Comparison of ENCODE assay signal across 22 mouse cellular contexts in genomic region chr8:34438771-34439170, GRCm38 (mm10).
DNase-seq lines count a peak whose midpoint lies in the region; ATAC-seq and TF ChIP-seq lines count a peak whose summit lies in the region.
"Had no signal": no experiment of that assay in that cellular context is flagged by ENCODE, and none has a peak within 500 bp of the region (broad histone marks: within the 10 kb centered on the region; RNA-seq: fewer than 3 reads in every experiment).

No protein-coding gene starts in this region.

- H3K9me3 ChIP-seq in liver, embryonic 12.5 days (replicated peaks), result no peaks in the 10 kb centered on the region
- H3K9me3 ChIP-seq in hindbrain, postnatal 0 days (ENCODE audit: low read length), result no peaks in the 10 kb centered on the region
- H3K9me3 ChIP-seq: embryonic facial prominence, embryonic 13.5 days; embryonic facial prominence, embryonic 15.5 days; forebrain, embryonic 10.5 days; forebrain, embryonic 13.5 days had no signal

- H3K4me1 ChIP-seq in kidney, adult 2 months (ENCODE audit: control insufficient read depth, insufficient read depth, low read length), result peaks cover 12% of the 10 kb centered on the region; the same call in 1 of the 2 replicates
- H3K4me1 ChIP-seq in liver, adult 2 months (ENCODE audit: control insufficient read depth, insufficient read depth, low read length), result peaks cover 19% of the 10 kb centered on the region
- no peaks in the 10 kb centered on the region for H3K4me1 ChIP-seq in liver, embryonic 12.5 days
- H3K4me1 ChIP-seq in hindbrain, postnatal 0 days (ENCODE audit: insufficient read depth, low read length), result no peaks in the 10 kb centered on the region
- H3K4me1 ChIP-seq: embryonic facial prominence, embryonic 13.5 days; embryonic facial prominence, embryonic 15.5 days; forebrain, embryonic 10.5 days had no signal

- H3K27me3 ChIP-seq in kidney, adult 2 months (replicated peaks; ENCODE audit: control insufficient read depth, insufficient read depth, low read length), result no peaks in the 10 kb centered on the region; the same call in 1 of the 2 replicates
- no peaks in the 10 kb centered on the region for H3K27me3 ChIP-seq in liver, adult 2 months (ENCODE audit: control insufficient read depth, insufficient read depth, low read length)
- no peaks in the 10 kb centered on the region for H3K27me3 ChIP-seq in liver, embryonic 12.5 days (replicated peaks)
- H3K27me3 ChIP-seq in hindbrain, postnatal 0 days (ENCODE audit: insufficient read depth, low read length), result no peaks in the 10 kb centered on the region
- H3K27me3 ChIP-seq: embryonic facial prominence, embryonic 13.5 days; embryonic facial prominence, embryonic 15.5 days; forebrain, embryonic 13.5 days had no signal

- peak; percentile 9 for DNase-seq in kidney, adult 2 months
- no peak for DNase-seq in kidney, adult 8-10 months
- DNase-seq in liver, adult 2 months (ENCODE audit: extremely low read depth, low read depth, low spot score), result peak; percentile 93
- peak; percentile 34 for DNase-seq in yolk sac, embryonic 10.5 days (ENCODE audit: low spot score)
- DNase-seq in hindbrain, postnatal 0 days (ENCODE audit: low spot score), result no peak
- DNase-seq: adrenal gland, adult 2 months; adrenal gland, postnatal 10 days; adrenal gland, postnatal 25 days; cerebellum, adult 11 months; cerebellum, adult 18-20 months; cerebellum, adult 8-10 months; cerebellum, adult 9-11 months; cerebellum, postnatal 14 days; cerebellum, postnatal 36 days; embryo, embryonic 11 days had no signal

- no peak overlapping the region for H3K4me2 ChIP-seq in liver, embryonic 12.5 days
- H3K4me2 ChIP-seq in hindbrain, postnatal 0 days (ENCODE audit: low read depth, low read length), result no peak overlapping the region
- H3K4me2 ChIP-seq: embryonic facial prominence, embryonic 13.5 days; embryonic facial prominence, embryonic 15.5 days; forebrain, embryonic 13.5 days had no signal

- ATAC-seq in liver, embryonic 12.5 days, result no peak
- no peak for ATAC-seq in hindbrain, postnatal 0 days
- ATAC-seq: forebrain, embryonic 13.5 days; forebrain, embryonic 16.5 days had no signal

- no peak for TF ChIP-seq POLR2A in kidney, adult 2 months (IDR thresholded peaks at IDR 0.05; ENCODE audit: low read depth, low read length)
- no peak for TF ChIP-seq POLR2A in liver, adult 2 months (IDR thresholded peaks at IDR 0.05; ENCODE audit: extremely low read depth, insufficient read depth, low read length)

- TF ChIP-seq CTCF in kidney, adult 2 months (conservative IDR thresholded peaks at IDR 0.05; ENCODE audit: insufficient read depth, insufficient read length, low read depth, low read length), result no peak
- no peak for TF ChIP-seq CTCF in liver, adult 2 months (IDR thresholded peaks at IDR 0.05; ENCODE audit: low read depth, low read length)
- no peak for TF ChIP-seq CTCF in hindbrain, postnatal 0 days (IDR thresholded peaks at IDR 0.05; ENCODE audit: low read depth)

- H3K9ac ChIP-seq in liver, adult 2 months (ENCODE audit: low read depth, low read length), result no peak overlapping the region
- no peak overlapping the region for H3K9ac ChIP-seq in liver, embryonic 12.5 days
- H3K9ac ChIP-seq in hindbrain, postnatal 0 days (replicated peaks; ENCODE audit: low read length), result no peak overlapping the region
- H3K9ac ChIP-seq: embryonic facial prominence, embryonic 13.5 days; embryonic facial prominence, embryonic 15.5 days; forebrain, embryonic 13.5 days had no signal

- H3K36me3 ChIP-seq in kidney, adult 2 months (ENCODE audit: control insufficient read depth, insufficient read depth, low read length), result no peaks in the 10 kb centered on the region
- H3K36me3 ChIP-seq in liver, adult 2 months (ENCODE audit: control insufficient read depth, insufficient read depth, low read length), result no peaks in the 10 kb centered on the region
- H3K36me3 ChIP-seq in liver, embryonic 12.5 days, result no peaks in the 10 kb centered on the region
- H3K36me3 ChIP-seq in hindbrain, postnatal 0 days (ENCODE audit: insufficient read depth, low read length), result no peaks in the 10 kb centered on the region
- H3K36me3 ChIP-seq: embryonic facial prominence, embryonic 13.5 days; embryonic facial prominence, embryonic 15.5 days; forebrain, embryonic 10.5 days had no signal

- H3K79me2 ChIP-seq in liver, adult 2 months (ENCODE audit: control insufficient read depth, insufficient read depth, low read length), result peaks cover 2% of the 10 kb centered on the region; the same call in 1 of the 2 replicates

- 62% methylated on average over 2 of the region's 2 CpGs for WGBS in kidney, adult 2 months
- 23% methylated on average over 2 of the region's 2 CpGs for WGBS in liver, adult 2 months
- 69% methylated on average over 2 of the region's 2 CpGs for WGBS in liver, embryonic 12.5 days (ENCODE audit: insufficient replicate concordance)
- 96% methylated on average over 2 of the region's 2 CpGs for WGBS in hindbrain, postnatal 0 days

- H3K4me3 ChIP-seq in kidney, adult 2 months (ENCODE audit: insufficient read depth, low read depth, low read length), result no peak overlapping the region
- no peak overlapping the region for H3K4me3 ChIP-seq in liver, adult 2 months (ENCODE audit: insufficient read depth, low read depth, low read length)
- no peak overlapping the region for H3K4me3 ChIP-seq in liver, embryonic 12.5 days
- H3K4me3 ChIP-seq in hindbrain, postnatal 0 days (ENCODE audit: low read length), result no peak overlapping the region
- H3K4me3 ChIP-seq: embryonic facial prominence, embryonic 13.5 days; embryonic facial prominence, embryonic 15.5 days; erythroblast, embryonic 14.5 days; forebrain, embryonic 10.5 days; forebrain, embryonic 13.5 days had no signal

- no peak overlapping the region for H3K27ac ChIP-seq in kidney, adult 2 months (ENCODE audit: insufficient read depth, low read depth, low read length)
- H3K27ac ChIP-seq in liver, adult 2 months (replicated peaks; ENCODE audit: insufficient read depth, low read depth, low read length), result peak overlapping the region; percentile 95
- no peak overlapping the region for H3K27ac ChIP-seq in liver, embryonic 12.5 days
- H3K27ac ChIP-seq in hindbrain, postnatal 0 days, result no peak overlapping the region
- H3K27ac ChIP-seq: embryonic facial prominence, embryonic 13.5 days; embryonic facial prominence, embryonic 15.5 days; forebrain, embryonic 10.5 days; forebrain, embryonic 13.5 days had no signal

Comparison
In these comparisons a context has a peak if more than half of its experiments do, and no peak if none do; other contexts are left out.
1. DNase-seq: peak in kidney, adult 2 months (single experiment), liver, adult 2 months (single experiment) and yolk sac, embryonic 10.5 days (single experiment); none in kidney, adult 8-10 months (0 of 2) and hindbrain, postnatal 0 days (single experiment).